Mouse (Mus musculus) heart, postnatal 10 days (tissue): ENCODE measurements around the gene Zc2hc1c. TPM values are rescaled to one million over a fixed set of nuclear protein-coding genes. Genes with fewer than 3 reads are reported as not detected.
"Not testable (repeated sequence)": the region's sequence is repeated elsewhere in the genome, so short reads cannot be mapped to it uniquely, and the experiment has no call there.

Experiments
- DNase-seq, 2 experiments: peaks; one replicate each; pipeline ENCODE4 v3.0.0; 2021
- intact Hi-C: fragments of 180-260 bp; cut with DNase I; formaldehyde crosslinking; loops from one replicate; pipeline ENCODE4 v1.15.1; 2025
- total RNA-seq, 2 experiments: library from RNA; stranded (reverse); gene quantifications; 2 replicates each; pipeline ENCODE4 v1.2.3; 2021

The Zc2hc1c gene
- total RNA-seq, 2 experiments from 2014 or later = 1.6 to 1.7 TPM

DNA sequence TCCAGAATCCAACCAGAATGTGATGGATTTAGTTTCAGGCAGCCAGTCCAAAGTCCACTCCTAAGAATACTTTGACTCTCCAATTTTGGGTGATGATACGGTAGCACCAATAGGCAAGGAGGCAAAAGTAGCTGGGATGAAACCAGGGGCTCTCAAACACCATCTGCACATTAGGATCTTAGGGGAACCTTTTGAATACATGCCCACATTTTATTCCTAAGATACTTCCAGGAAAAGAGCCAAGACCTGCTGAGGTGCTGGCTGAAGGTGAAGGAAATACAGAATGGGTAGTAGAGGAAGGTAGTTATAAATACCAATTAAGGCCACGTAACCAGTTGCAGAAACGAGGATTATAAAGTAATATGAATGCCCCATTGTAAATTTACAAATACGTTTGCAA, 6.6 kb upstream of the Zc2hc1c start:
- intact Hi-C loops, DNase-seq: not testable (repeated sequence)

DNA sequence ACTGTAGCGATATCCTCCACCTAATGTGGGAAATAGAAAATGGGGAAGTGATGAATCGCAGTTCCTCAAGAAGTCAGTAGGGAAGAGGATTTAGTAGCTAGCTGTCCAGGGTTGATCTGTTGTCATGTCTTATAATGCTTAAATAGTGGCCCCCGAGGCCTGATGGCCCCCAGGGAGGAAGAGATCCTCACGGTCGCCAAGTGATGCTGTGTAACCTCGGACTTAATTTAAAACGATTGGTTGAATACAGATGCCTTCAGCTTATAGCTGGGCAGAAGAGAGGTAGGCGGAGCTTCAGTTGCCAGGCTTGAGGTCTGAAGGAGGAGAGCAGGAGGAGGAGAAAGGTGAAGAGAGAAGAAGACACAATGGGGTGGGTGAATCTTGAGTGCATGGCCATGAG, 4.1 kb upstream of the Zc2hc1c start:
- intact Hi-C loops = no loop called here
- DNase-seq = no peak

DNA sequence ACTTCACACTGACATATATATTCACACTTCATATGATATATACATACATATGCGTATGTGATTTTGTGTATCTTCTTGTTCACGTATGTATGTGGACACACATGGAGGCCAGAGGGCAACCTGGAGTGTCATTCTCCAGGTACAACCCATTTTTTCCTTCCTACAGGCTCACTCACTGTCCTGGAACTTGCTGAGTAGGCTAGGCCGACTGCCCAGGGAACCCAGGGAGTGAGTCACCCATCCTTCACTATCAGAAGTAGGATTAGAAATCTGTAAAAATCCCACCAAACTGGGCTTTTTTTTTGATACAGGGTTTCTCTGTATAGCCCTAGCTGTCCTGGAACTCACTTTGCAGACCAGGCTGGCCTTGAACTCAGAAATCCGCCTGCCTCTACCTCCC, 3.4 kb upstream of the Zc2hc1c start:
- intact Hi-C loops = loop anchor here (5.0 kb wide), 1 partner anchor 113 kb away; no protein-coding TSS in a partner anchor

DNA sequence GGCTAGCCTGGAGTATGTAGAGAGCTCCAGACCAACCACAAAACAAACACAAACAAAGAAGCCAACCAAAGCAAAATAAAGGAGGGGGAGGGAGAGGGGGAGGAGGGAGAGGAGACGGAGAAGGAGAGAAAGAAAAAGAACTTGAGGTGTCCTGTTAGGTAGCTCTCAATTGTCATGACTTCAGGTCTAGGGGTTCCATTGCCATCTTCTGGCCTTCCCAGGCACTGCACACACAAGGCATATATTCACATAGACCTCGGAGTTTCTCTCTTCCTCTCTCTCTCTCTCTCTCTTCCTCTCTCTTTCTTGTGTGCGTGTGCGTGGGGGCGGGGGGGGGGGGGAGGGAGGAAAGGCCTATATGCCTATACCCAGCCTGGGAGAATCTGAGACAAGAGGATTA, 1.4 kb upstream of the Zc2hc1c start:
- peak in 1 of 2 experiments; percentile 51 for DNase-seq
- intact Hi-C loops = loop anchor here (1.0 to 5.0 kb wide), 2 partner anchors 115 to 143 kb away; no protein-coding TSS in a partner anchor

More for the DNA sequence above, 3.4 kb upstream of the Zc2hc1c start:
- DNase-seq = no peak

DNA sequence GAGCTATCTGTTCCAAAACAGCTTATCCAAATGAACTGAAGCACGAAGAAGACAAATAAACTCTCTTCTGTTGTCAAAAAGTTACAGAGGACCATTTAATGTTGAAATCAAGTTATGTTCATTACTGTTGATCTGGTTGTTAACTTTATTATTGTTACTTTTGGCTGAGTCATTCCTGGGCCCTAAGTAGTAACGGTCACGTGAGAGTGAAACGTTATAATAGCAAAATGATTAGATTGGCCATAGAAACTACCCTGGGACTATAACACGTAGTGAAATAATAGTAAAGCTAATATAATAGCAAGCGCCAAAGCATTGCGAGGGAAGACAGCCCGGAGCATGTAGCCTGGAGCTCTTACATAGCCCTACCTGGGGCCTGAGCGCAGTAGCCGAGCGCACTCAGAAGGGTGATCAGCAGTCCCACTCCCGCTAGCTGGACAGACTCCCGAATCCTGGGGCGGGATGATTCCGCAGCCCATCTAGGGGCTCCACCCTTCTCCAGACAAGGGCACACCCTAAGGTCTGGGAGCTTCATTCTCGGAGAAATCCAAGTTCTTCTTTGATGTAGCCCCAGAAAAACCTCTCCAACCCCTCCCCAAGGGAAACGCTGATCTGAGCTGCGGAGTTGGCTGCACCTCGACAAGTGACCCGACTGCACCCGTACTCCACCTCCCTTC, 444 bp upstream of the Zc2hc1c start, which contains the start of gene Acyp1:
TSS of gene Acyp1 (minus strand) at position 630 of the 677 bp plus-strand sequence.
- peak; percentile 67 to 70 for DNase-seq
- intact Hi-C loops = loop anchor here (1.0 to 5.0 kb wide), 2 partner anchors 116 to 144 kb away; no protein-coding TSS in a partner anchor

DNA sequence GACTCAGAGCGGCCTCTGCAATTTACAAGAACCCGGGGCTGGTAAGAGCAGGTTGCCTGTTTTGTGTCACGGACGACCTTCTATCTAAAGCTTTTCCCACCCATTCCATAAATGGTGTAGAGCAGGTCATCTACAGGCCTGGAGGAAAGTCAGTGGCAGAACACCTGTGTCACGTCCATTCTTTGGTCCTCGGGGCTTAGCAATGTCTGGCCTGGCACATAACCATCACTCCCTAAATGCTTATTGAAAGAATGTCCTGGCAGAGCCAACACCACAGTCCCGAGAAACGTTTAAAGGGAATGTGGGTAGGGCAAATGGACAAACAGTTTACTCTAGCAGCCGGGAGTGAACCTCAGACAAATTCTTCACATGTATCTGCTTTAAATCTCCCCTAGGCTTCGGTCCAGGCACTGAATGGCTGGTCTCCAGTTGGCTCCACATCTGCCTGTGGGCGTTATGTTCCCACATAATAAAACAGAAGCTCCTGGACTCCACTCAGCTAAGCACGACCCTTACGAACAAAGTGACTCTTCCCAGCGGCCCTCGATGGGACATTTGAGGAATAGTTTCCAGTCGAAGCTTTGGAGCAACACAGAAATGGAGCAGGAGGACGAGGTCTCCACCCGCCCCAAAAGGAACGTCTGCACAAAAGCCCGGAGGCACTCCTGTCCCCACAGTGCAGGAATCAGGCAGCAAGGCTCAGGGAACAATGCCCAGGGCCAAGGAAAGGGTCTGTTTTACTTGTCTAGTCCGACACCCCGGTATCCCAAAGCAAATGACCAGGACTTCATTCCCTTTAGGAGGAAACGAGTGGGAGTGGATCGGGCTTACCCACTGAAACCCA, 988 bp downstream of the Zc2hc1c start:
- peak; percentile 50 to 64 for DNase-seq
- intact Hi-C loops = loop anchor here (5.0 kb wide), 1 partner anchor 117 kb away; no protein-coding TSS in a partner anchor

DNA sequence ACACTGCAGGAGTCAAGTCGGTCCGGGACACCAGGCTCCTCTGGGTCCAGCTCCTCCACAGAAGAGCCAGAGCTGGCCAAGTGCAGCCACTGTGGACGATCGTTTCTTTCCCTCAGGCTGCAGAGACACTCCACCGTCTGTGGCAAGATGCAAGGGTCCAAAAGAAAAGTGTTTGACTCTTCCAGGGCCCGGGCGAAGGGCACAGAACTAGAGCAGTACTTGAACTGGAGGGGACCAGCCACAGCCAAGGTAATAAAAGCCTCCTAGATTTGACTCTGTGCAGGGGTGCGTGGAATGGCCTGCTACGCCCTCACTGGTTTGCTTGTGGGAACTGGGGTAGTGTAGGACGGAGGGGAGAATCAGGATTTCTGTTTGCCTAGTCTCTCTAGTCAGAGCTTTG, 2.2 kb downstream of the Zc2hc1c start:
- intact Hi-C loops = no loop called here
- DNase-seq = no peak

DNA sequence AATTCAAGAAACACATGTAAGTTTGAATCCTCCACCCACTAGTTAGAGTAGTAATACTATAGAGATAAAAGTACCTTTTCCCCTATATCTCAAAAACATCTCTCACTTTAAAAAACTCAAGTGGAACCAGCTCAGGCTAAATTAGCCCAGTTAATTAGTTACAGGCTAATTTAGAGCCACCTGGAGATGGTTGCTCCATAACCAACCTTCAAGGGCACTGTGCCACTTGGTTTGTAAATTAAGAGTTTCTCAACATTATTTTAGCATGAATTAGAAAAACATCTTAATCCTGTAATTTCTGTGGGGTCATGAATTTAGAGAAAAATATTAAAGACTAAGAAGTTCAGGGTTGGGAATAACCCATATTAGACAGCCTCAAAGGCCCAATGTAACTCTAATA, 3.1 kb downstream of the Zc2hc1c start:
- no peak for DNase-seq
- intact Hi-C loops = no loop called here

DNA sequence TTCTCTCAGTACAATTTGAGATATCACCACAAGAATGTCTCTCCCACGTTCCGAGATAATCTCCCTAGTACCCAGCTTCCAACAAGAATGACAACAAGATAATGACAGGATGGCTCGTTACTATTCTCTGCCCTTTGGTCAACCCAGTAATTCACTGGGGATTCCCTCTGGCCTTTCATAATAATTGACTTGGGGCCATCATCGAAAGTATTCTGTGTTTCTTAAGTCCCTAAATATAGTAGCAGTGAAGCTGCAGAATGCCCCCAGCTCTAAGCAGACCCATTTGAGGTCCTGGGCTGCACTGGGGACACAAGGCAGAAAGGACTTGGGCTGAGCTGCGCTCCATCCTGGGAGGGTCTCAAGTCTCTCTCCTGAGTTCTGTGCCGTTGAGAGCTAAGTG, 3.9 kb downstream of the Zc2hc1c start:
- intact Hi-C loops = no loop called here
- DNase-seq = no peak

DNA sequence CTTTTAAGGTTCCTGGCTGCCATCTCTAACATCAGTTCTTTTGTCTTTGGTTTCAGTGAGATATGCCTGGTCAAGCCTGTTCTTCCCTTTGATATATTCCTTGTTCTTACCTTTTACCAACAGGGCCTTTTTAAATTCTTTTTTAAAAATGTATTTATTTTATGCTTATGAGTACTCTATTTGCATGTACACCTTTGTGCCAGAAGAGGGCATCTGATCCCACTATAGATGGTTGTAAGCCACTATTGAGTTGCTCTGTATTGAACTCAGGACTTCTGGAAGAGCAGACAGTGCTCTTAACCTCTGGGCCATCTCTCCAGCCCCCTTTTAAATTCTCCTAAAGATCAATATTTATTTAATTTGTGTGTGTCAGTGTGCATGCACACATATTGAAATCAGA, 4.5 kb downstream of the Zc2hc1c start:
- intact Hi-C loops = no loop called here
- no peak for DNase-seq

DNA sequence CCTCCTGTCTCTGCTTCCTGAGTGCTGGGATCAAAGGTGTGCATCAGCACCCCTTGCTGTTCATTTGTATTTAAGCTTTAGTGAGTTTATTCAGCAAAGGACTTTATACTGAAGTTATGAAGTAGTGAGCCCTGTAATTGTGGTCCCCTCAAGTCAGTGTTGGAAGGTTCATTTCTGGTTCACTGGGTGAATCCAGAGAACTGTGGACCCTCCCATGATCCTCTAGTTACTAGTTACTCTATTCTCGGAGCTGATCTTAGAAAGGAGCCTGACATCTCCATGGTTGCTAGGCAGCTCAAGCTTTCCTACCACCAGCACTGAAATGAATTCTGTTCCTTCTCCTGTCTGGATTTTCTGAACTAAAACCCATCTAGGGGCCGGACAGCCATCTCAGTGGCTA, 7.1 kb downstream of the Zc2hc1c start:
- intact Hi-C loops = no loop called here

DNA sequence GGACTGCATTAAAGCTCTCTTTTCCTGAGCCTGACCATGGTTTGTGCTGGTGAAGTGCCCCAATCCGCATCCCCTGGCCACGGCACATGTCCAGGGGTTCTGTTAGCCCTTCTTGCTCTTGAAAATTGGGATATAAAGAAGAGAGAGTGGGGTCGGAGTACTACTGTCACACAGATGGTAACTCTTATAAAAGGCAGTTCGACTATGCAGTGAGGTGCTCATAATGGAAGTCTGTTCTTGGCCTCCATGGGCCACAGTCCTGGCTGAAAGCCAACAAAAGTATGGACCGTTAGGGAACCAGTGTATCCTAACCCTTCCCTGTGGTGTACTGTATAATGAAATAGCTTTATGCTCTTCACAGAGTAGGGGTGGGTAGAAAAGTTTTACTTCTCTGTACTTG, 8.5 kb downstream of the Zc2hc1c start:
- intact Hi-C loops = no loop called here
- no peak for DNase-seq

More for the DNA sequence above, 7.1 kb downstream of the Zc2hc1c start:
- DNase-seq = no peak

DNA sequence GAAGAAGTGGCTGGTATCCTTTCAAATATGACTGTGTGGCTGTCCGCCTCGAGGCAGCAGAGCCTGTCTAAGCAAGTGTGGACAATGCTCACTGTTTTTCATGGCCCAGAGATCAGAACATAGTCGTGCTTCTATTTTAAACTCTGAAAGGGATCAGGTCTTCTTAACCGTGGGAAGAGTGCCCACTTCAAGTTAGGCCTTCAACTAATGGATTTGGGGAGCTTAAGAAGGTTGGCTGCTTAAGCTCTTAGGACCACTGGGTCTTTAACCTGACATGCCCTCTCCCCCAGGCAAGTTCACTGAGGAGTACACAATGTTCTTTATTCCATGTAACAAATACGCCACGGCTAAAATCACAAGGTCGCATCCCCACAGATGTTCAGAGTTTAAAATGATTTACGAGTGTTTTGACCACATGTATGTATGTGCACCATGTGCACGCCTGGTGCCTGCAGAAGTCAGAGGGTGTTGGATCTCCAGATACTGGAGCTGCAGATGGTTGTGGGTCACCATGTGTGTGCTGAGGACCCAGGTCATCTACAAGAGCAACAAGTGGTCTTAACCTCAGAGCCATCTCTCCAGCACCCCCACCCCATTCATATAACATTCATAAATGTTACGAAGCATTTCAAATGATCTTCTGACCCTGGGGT, 9.1 kb downstream of the Zc2hc1c start:
- intact Hi-C loops = no loop called here
- DNase-seq = no peak

DNA sequence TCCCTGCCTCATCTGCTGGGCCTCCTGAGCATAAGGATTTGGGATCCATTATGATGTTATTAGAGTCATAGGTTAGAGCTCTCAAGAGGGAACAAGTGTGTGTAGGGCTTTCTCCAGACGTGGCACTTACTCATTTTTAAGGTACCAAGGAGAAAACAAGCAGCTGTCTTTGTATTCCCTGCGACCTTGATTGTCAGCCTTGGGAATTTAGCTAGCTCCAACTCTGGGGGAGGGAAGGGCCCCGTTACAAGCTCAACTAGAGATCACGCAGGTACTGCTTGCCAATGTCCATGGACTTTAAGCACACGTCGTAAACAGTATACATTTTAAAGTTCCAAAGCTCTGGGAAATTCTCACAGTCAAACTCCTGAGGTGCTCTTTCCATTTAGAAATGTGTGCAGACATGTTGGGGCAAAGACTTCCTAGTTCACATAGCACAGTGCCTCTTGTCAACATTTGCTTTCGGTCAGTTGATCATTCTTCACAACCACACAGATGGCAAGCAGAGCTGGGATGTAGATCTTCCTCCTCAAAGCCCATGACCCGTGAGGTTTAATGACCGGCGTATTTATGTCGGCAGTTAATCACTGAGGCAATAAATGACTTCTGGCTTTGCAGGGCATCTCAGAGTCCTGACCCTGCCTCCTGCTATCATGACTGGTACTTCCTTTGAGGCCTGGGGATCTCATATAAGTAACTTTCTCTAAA, 9.9 kb downstream of the Zc2hc1c start:
- intact Hi-C loops = no loop called here
- DNase-seq = no peak

DNA sequence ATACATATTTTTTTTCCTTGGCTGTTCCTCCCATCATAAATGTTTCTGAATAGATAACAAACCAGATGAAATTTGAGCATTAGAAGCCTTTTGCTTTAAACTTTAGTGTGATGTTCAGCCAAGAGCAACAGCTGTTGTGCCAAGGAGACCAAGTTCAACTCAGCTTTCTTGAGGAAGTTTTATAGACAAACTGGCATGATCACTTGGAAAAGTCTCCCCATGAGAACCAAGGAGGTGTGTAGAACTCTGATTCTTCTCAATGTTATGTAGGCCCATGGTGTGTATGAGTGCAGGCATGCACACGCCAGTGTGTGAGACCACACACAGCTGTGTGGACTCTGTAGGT, 10.4 kb downstream of the Zc2hc1c start:
- DNase-seq = no peak
- intact Hi-C loops = no loop called here

DNA sequence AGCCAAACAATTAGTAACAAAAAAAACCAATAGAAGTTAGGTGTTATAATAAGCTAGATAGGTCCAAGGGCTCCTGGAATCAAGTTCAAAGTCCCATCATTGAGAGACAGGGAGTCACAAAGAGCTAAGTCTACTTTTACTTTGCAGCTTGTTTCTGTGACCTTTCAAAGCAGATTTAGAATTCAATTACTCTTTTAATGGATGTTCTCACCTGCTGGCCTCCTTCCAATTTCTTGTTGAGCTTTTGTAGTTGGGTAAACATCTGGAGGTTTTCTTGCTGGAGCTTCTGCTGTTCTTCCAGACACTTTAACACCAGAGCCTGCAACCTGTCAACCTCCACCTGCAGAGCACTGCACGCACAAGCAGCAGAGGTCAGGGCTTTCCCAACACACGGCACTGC, 14.9 kb downstream of the Zc2hc1c start:
- no peak for DNase-seq
- intact Hi-C loops = no loop called here

DNA sequence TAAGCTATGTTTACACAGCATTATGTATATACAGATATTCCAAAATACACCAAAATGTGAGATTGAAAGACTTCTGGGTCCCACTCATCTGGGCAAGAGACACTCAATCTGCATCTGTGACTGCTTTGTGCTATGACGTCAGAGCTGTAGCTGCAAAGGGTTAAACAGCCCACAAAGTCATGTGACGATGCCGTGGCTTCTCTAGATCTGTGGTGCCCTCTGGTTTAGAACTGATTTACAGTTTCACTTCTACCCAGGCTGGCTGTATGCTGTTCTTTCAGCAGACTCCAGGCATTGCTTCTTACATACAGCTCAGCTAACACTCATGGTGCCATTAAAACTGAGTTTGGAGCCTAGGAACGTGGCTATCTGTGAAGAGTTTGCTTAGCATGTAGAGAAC, 16.3 kb downstream of the Zc2hc1c start:
- intact Hi-C loops = loop anchor here (1.0 kb wide), 3 partner anchors 135 to 212 kb away; no protein-coding TSS in a partner anchor
- DNase-seq = no peak

DNA sequence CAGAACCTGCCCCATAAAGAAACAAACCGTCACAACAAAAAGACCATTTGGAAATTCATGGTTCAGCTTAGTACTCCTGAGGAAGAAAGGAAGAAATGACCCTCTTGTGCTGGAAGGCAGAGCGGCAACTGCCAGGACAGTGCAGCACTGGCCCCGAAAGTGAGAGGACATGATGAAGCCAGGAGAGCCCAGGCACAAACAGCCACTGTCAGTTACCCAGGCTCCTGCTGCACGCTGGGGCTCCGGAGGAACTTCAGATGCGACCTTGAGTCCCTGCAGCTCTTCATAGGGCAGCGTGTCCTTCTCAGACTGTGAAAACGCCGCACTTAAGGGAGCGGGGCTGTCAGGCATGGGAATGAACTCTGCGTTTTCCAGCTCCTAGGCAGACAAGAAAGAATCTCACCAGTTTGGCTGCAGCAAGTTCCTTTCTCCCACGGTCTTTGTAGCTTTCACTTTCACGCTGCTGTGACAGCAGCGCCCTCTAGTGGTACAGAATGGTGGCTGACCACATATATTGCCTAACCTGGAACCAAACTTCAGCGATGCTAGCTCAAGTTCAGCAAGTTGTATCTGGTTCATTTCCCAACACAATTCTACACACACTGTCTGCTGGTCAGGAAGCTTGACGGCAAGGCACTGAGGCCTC, 17.0 kb downstream of the Zc2hc1c start:
- peak; percentile 88 to 91 for DNase-seq
- intact Hi-C loops = loop anchor here (1.0 kb wide), 3 partner anchors 136 to 213 kb away; no protein-coding TSS in a partner anchor

DNA sequence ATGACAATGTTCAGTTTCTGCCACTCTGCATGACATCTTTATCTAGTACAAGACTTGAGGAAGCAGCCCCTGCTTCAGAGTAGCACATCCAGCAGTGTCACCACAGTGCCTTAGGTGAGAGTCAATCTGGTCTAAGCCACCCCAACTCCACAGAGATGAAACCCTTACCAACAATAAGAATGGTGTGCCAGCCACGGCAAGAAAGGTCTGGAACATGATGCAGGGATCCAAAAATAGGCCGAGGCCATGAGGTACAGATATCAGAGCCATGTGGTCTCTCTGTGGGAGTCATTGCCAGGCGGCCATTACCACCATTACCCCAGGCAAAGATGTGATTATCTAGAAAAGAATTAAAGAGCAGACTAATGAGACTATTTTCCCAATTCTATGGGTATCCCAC, 20.3 kb downstream of the Zc2hc1c start:
- peak; percentile 49 to 63 for DNase-seq
- intact Hi-C loops = no loop called here

DNA sequence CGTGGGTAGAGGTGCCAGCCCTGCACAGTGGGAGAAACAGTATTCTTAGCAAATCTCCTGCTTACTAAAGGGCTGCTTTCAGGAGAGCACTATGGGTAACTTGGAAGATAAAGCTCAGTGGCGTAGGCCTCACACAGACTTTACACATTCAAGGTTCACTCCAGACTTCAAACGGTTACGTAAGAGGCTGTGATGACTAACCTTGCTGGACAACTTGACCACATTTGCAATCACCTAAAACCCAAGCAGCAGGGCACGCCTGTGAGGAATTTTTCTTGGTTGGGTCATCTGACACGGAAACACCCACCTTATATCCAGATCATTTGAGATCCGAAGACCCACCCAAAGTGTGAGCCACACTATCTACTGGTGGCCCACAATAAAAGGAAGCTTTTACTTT, 41.8 kb downstream of the Zc2hc1c start:
- intact Hi-C loops = no loop called here
- no peak for DNase-seq
